Mouse (Mus musculus) olfactory bulb, adult 2 months (tissue): ENCODE measurements around the gene Gm10097.

Experiments used
- CTCF ChIP-seq: fragments of 200-500 bp; IDR thresholded peaks from 2 replicates; pipeline ENCODE4 v1.5.1; 2012; ENCODE audit warnings: low read depth, mild to moderate bottlenecking, low read length, moderate library complexity; ENCODE audit not compliant: insufficient read depth
- POLR2A ChIP-seq: fragments of 200-500 bp; IDR thresholded peaks from 2 replicates; pipeline ENCODE4 v1.6.1; 2012; ENCODE audit warnings: mild to moderate bottlenecking, low read depth, low read length, moderate library complexity; ENCODE audit not compliant: insufficient read depth

GRCm38 (mm10) chr10:5075724-5076123 is 6.7 kb downstream of the Gm10097 start:
- TF ChIP-seq CTCF (no peak), POLR2A (no peak)
